ENCODE assay signal across 8 mouse cellular contexts in genomic region chrX:75415936-75416785, GRCm38 (mm10). TPM values are rescaled to one million over a fixed set of nuclear protein-coding genes. Genes with fewer than 3 reads are reported as not detected.
A peak's percentile ranks its signal among the peaks of the same experiment; 100 is the strongest.
DNase-seq lines count a peak whose midpoint lies in the region; ATAC-seq and TF ChIP-seq lines count a peak whose summit lies in the region.

TSS of gene Cmc4 (minus strand) at chrX:75416584.
TSS of gene Mtcp1 (minus strand) at chrX:75416588.
TSS of gene Brcc3 (plus strand) at chrX:75416628.

- peak within 1 kb of the TSS; percentile 86; the same call in 1 of the 2 replicates for H3K27ac ChIP-seq in ES-E14 (ENCODE audit: insufficient read depth, low read depth, low read length, poor library complexity, severe bottlenecking)
- peak within 1 kb of the TSS; percentile 91 for H3K27ac ChIP-seq in forebrain, embryonic 15.5 days (replicated peaks)
- H3K27ac ChIP-seq in layer of hippocampus, adult 2 months: peak within 1 kb of the TSS; percentile 88
- peak within 1 kb of the TSS; percentile 90 for H3K27ac ChIP-seq in lung, embryonic 14.5 days (ENCODE audit: low read depth)
- peak within 1 kb of the TSS; percentile 60; the same call in 1 of the 2 replicates for H3K27ac ChIP-seq in olfactory bulb, adult 2 months (ENCODE audit: insufficient read depth, low read depth, low read length)
- H3K27ac ChIP-seq in thymus, adult 2 months (ENCODE audit: control insufficient read depth, insufficient read depth, low read length): peak within 1 kb of the TSS; percentile 64; the same call in 1 of the 2 replicates

- DNase-seq in ES-E14 (ENCODE audit: low read depth, low spot score): peak; percentile 69
- DNase-seq in cerebellum, adult 11-12 months: peak; percentile 91
- peak; percentile 77 to 85 for DNase-seq in heart, postnatal 36 days
- DNase-seq in layer of hippocampus, adult 2 months (ENCODE audit: low spot score in 2 of 2): peak; percentile 77 to 87
- DNase-seq in lung, embryonic 14.5 days: peak; percentile 93
- DNase-seq in thymus, adult 2 months: peak; percentile 85

- H3K4me2 ChIP-seq in forebrain, embryonic 15.5 days (replicated peaks): peak within 1 kb of the TSS; percentile 50
- H3K4me2 ChIP-seq in lung, embryonic 14.5 days: peak within 1 kb of the TSS; percentile 61

- no peaks in the 10 kb centered on the region for H3K27me3 ChIP-seq in forebrain, embryonic 15.5 days
- H3K27me3 ChIP-seq in lung, embryonic 14.5 days (ENCODE audit: insufficient read depth, low read length): no peaks in the 10 kb centered on the region
- H3K27me3 ChIP-seq in thymus, adult 2 months (ENCODE audit: control insufficient read depth, insufficient read depth, low read length): no peaks in the 10 kb centered on the region

- no peaks in the 10 kb centered on the region for H3K36me3 ChIP-seq in ES-E14 (ENCODE audit: control insufficient read depth, insufficient read depth, low read length, poor library complexity, severe bottlenecking)
- no peaks in the 10 kb centered on the region for H3K36me3 ChIP-seq in forebrain, embryonic 15.5 days
- H3K36me3 ChIP-seq in lung, embryonic 14.5 days (ENCODE audit: insufficient read depth): 0 out of 2 replicates have a peak, but pooled peaks cover 3% of the 10 kb centered on the region
- H3K36me3 ChIP-seq in thymus, adult 2 months (ENCODE audit: control insufficient read depth, insufficient read depth, low read length): no peaks in the 10 kb centered on the region

- in situ Hi-C loops in ES-E14 (cut with MboI; ENCODE audit: low sequenced_read_pairs in 2 of 2, unreplicated experiment in 2 of 2): no loop called here

- no peaks in the 10 kb centered on the region for H3K4me1 ChIP-seq in ES-E14 (ENCODE audit: control insufficient read depth in 2 of 2, insufficient read depth in 2 of 2, low read length in 2 of 2, poor library complexity in 1 of 2)
- H3K4me1 ChIP-seq in forebrain, embryonic 15.5 days: peaks cover 5% of the 10 kb centered on the region; the same call in 1 of the 2 replicates
- H3K4me1 ChIP-seq in lung, embryonic 14.5 days (ENCODE audit: insufficient read depth): no peaks in the 10 kb centered on the region
- H3K4me1 ChIP-seq in olfactory bulb, adult 2 months (ENCODE audit: control insufficient read depth, insufficient read depth, low read length): no peaks in the 10 kb centered on the region
- no peaks in the 10 kb centered on the region for H3K4me1 ChIP-seq in thymus, adult 2 months (replicated peaks; ENCODE audit: control insufficient read depth, insufficient read depth, low read length)

- ATAC-seq in forebrain, embryonic 15.5 days (replicated peaks): peak; percentile 100
- peak; percentile 100 for ATAC-seq in lung, embryonic 14.5 days (ENCODE audit: insufficient read depth)

- intact Hi-C loops in heart, postnatal 36 days (cut with DNase I): loop anchor here (5.0 to 10.0 kb wide), 2 partner anchors 34 to 99 kb away; partner anchors contain the start of genes F8, Fundc2 and Vbp1

- H3K4me3 ChIP-seq in ES-E14 (ENCODE audit: insufficient read depth in 1 of 2, low read depth in 1 of 2, low read length in 2 of 2, poor library complexity in 1 of 2, severe bottlenecking in 1 of 2): peak within 1 kb of the TSS; percentile 94 to 96
- H3K4me3 ChIP-seq in forebrain, embryonic 15.5 days: peak within 1 kb of the TSS; percentile 59
- peak within 1 kb of the TSS; percentile 71 for H3K4me3 ChIP-seq in layer of hippocampus, adult 2 months
- peak within 1 kb of the TSS; percentile 50 for H3K4me3 ChIP-seq in lung, embryonic 14.5 days (ENCODE audit: low read depth, low read length)
- peak within 1 kb of the TSS; percentile 72 for H3K4me3 ChIP-seq in olfactory bulb, adult 2 months (ENCODE audit: insufficient read depth, low read depth, low read length)
- H3K4me3 ChIP-seq in thymus, adult 2 months (ENCODE audit: control insufficient read depth, insufficient read depth, low read length): peak within 1 kb of the TSS; percentile 97

- peak; percentile 66 for TF ChIP-seq POLR2A in olfactory bulb, adult 2 months (IDR thresholded peaks at IDR 0.05; ENCODE audit: insufficient read depth, low read depth, low read length)
- TF ChIP-seq POLR2A in thymus, adult 2 months (IDR thresholded peaks at IDR 0.05; ENCODE audit: control insufficient read depth, extremely low read depth, insufficient read depth, low read length, poor library complexity): 0 out of 2 replicates have a peak, but pooled peaks have one; percentile 41

- 15% methylated on average over 51 of the region's 52 CpGs for WGBS in forebrain, embryonic 15.5 days
- WGBS in lung, embryonic 14.5 days: 7% methylated on average over 51 of the region's 52 CpGs
- 15% methylated on average over 52 of the region's 52 CpGs for WGBS in olfactory bulb, adult 2 months
- under 1% methylated on average over 50 of the region's 52 CpGs for WGBS in thymus, adult 2 months

- H3K9me3 ChIP-seq in ES-E14 (ENCODE audit: control insufficient read depth, insufficient read depth, low read depth, low read length): no peaks in the 10 kb centered on the region
- no peaks in the 10 kb centered on the region for H3K9me3 ChIP-seq in forebrain, embryonic 15.5 days
- H3K9me3 ChIP-seq in lung, embryonic 14.5 days (ENCODE audit: low read depth, low read length): no peaks in the 10 kb centered on the region

- H3K9ac ChIP-seq in ES-E14 (ENCODE audit: insufficient read depth, low read depth, low read length, poor library complexity, severe bottlenecking): peak within 1 kb of the TSS; percentile 94
- H3K9ac ChIP-seq in forebrain, embryonic 15.5 days (replicated peaks): peak within 1 kb of the TSS; percentile 62
- H3K9ac ChIP-seq in lung, embryonic 14.5 days: peak within 1 kb of the TSS; percentile 67

- no peak; the same call in 1 of the 2 replicates for TF ChIP-seq CTCF in layer of hippocampus, adult 2 months (conservative IDR thresholded peaks at IDR 0.05)
- TF ChIP-seq CTCF in lung, embryonic 14.5 days (IDR thresholded peaks at IDR 0.05; ENCODE audit: low read depth): peak; percentile 15; the same call in 1 of the 2 replicates
- no peak for TF ChIP-seq CTCF in olfactory bulb, adult 2 months (IDR thresholded peaks at IDR 0.05; ENCODE audit: insufficient read depth, low read depth, low read length)
- no peak for TF ChIP-seq CTCF in thymus, adult 2 months (IDR thresholded peaks at IDR 0.05; ENCODE audit: borderline replicate concordance, control insufficient read depth, extremely low read depth, insufficient read depth, low read length, poor library complexity)

TF ChIP-seq in ES-E14, 5 proteins besides CTCF, POLR2A, EP300 and RAD21:
- TF ChIP-seq ZNF384 (IDR thresholded peaks at IDR 0.05; ENCODE audit: low read depth, low read length) (no peak), CHD2 (IDR thresholded peaks at IDR 0.05; ENCODE audit: low read depth, low read length) (no peak)

RNA-seq across cellular contexts. Expression of gene Cmc4, which starts in this region (rescaled TPM):
- total RNA-seq in ES-E14 (2012; rRNA removed): 2.6 and 3.1 TPM in 2 replicates
- 22.0 and 28.6 TPM in 2 replicates for polyA plus RNA-seq in forebrain, embryonic 15.5 days (2015; fragmentation: Nextera tagmentation; extraction: Ambion mirVana)
- 1 to 10 TPM; 9.2 to 9.8 TPM for total RNA-seq in heart, postnatal 36 days (2021)
- total RNA-seq in layer of hippocampus, adult 2 months (2021): 10 to 100 TPM in 1 of 2 experiments, 1 to 10 TPM in 1; 8.8 to 16.5 TPM
- polyA plus RNA-seq in lung, embryonic 14.5 days (2014; fragmentation: Nextera tagmentation; extraction: Ambion mirVana): 21.3 and 26.4 TPM in 2 replicates
- polyA plus RNA-seq in olfactory bulb, adult 2 months (2012; ENCODE audit: insufficient read depth, insufficient read length, low replicate concordance, missing spikeins): not detected in 2 replicates
- polyA plus RNA-seq in thymus, adult 2 months (2012; rRNA removed): 4.3 and 5.6 TPM in 2 replicates

RNA-seq across cellular contexts. Expression of gene Mtcp1, which starts in this region (rescaled TPM):
- total RNA-seq in ES-E14 (2012; rRNA removed): 4.3 and 4.4 TPM in 2 replicates
- 9.2 and 9.4 TPM in 2 replicates for polyA plus RNA-seq in forebrain, embryonic 15.5 days (2015; fragmentation: Nextera tagmentation; extraction: Ambion mirVana)
- total RNA-seq in heart, postnatal 36 days (2021): 1 to 10 TPM; 2.6 to 4.8 TPM
- total RNA-seq in layer of hippocampus, adult 2 months (2021): 1 to 10 TPM; 9.7 to 9.9 TPM
- 12.1 and 12.2 TPM in 2 replicates for polyA plus RNA-seq in lung, embryonic 14.5 days (2014; fragmentation: Nextera tagmentation; extraction: Ambion mirVana)
- not detected in 2 replicates for polyA plus RNA-seq in olfactory bulb, adult 2 months (2012; ENCODE audit: insufficient read depth, insufficient read length, low replicate concordance, missing spikeins)
- polyA plus RNA-seq in thymus, adult 2 months (2012; rRNA removed): 9.1 and 10.7 TPM in 2 replicates

RNA-seq across cellular contexts. Expression of gene Brcc3, which starts in this region (rescaled TPM):
- total RNA-seq in ES-E14 (2012; rRNA removed): 22.7 and 25.0 TPM in 2 replicates
- polyA plus RNA-seq in forebrain, embryonic 15.5 days (2015; fragmentation: Nextera tagmentation; extraction: Ambion mirVana): 61.0 and 61.5 TPM in 2 replicates
- 10 to 100 TPM; 26.9 to 33.7 TPM for total RNA-seq in heart, postnatal 36 days (2021)
- total RNA-seq in layer of hippocampus, adult 2 months (2021): 10 to 100 TPM; 33.7 to 37.9 TPM
- polyA plus RNA-seq in lung, embryonic 14.5 days (2014; fragmentation: Nextera tagmentation; extraction: Ambion mirVana): 57.5 and 63.2 TPM in 2 replicates
- polyA plus RNA-seq in olfactory bulb, adult 2 months (2012; ENCODE audit: insufficient read depth, insufficient read length, low replicate concordance, missing spikeins): not detected in 2 replicates
- polyA plus RNA-seq in thymus, adult 2 months (2012; rRNA removed): 10.7 and 15.0 TPM in 2 replicates

Comparison
In these comparisons a context has a peak if more than half of its experiments do, and no peak if none do; other contexts are left out.
1. Peak in every context shown above with its lines: DNase-seq, ATAC-seq, H3K4me3 ChIP-seq and H3K27ac ChIP-seq.